ENCODE assay signal across 7 mouse cellular contexts in the genomic region with DNA sequence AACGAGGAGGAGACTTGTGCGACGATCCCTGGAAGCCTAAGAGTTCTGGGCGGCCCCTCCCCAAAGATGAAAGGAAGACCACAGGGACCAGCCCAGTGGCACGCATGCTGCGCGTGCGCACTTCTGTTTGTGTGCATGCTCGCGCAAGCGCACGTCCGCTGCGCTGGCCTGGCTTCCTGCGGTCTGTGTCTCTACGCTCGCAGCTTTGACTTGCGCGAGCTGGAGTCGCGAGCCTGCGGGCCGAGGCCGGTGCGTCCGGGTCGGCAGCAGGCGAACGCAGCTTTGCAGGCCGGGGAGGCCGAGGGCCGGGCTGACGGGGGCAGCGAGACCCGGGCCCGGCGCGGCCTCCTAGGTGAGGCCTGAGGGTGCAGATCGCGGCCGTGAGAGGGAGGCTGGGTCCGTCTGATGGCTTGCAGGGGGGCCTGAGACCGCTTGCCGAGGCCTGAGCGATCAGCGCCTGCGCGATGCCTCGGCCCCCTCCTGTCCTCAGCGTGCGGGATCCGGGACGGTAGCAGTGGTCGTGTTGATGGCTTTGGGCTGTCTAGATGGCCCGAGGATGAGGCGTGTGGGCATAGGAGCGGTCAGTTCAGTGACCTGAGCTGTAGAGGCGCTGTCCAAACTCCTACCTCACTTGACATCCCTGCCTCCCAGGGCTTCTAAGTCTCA. TPM values are rescaled to one million over a fixed set of nuclear protein-coding genes. Genes with fewer than 3 reads are reported as not detected.
DNase-seq lines count a peak whose midpoint lies in the region; ATAC-seq and TF ChIP-seq lines count a peak whose summit lies in the region.

A gene (plus strand): TSS at position 136 of the 666 bp plus-strand sequence.

- no peaks in the 10 kb centered on the region for H3K27me3 ChIP-seq in embryonic facial prominence, embryonic 10.5 days (replicated peaks; ENCODE audit: low read depth, poor library complexity, severe bottlenecking)
- H3K27me3 ChIP-seq in intestine, postnatal 0 days (replicated peaks; ENCODE audit: control insufficient read depth, insufficient read depth, low read length) = no peaks in the 10 kb centered on the region
- H3K27me3 ChIP-seq in midbrain, embryonic 12.5 days = no peaks in the 10 kb centered on the region; the same call in 1 of the 2 replicates
- no peaks in the 10 kb centered on the region for H3K27me3 ChIP-seq in small intestine, adult 2 months (ENCODE audit: control insufficient read depth, insufficient read depth, low read length)

- H3K27ac ChIP-seq in embryonic facial prominence, embryonic 10.5 days (replicated peaks) = peak within 1 kb of the TSS; percentile 96
- peak within 1 kb of the TSS; percentile 80 for H3K27ac ChIP-seq in intestine, postnatal 0 days (ENCODE audit: low read depth, low read length)
- H3K27ac ChIP-seq in midbrain, embryonic 12.5 days (replicated peaks) = peak within 1 kb of the TSS; percentile 96
- peak within 1 kb of the TSS; percentile 34; the same call in 1 of the 2 replicates for H3K27ac ChIP-seq in small intestine, adult 2 months (ENCODE audit: insufficient read depth, low read depth, low read length)

- peak within 1 kb of the TSS; percentile 89 for H3K4me3 ChIP-seq in embryonic facial prominence, embryonic 10.5 days
- H3K4me3 ChIP-seq in intestine, postnatal 0 days (ENCODE audit: low read depth, low read length) = peak within 1 kb of the TSS; percentile 74
- peak within 1 kb of the TSS; percentile 69 for H3K4me3 ChIP-seq in midbrain, embryonic 12.5 days
- H3K4me3 ChIP-seq in small intestine, adult 2 months (ENCODE audit: low read depth, low read length) = peak within 1 kb of the TSS; percentile 72

- H3K36me3 ChIP-seq in embryonic facial prominence, embryonic 10.5 days (replicated peaks) = peaks cover 34% of the 10 kb centered on the region
- peaks cover 20% of the 10 kb centered on the region for H3K36me3 ChIP-seq in intestine, postnatal 0 days (ENCODE audit: control insufficient read depth, insufficient read depth)
- peaks cover 11% of the 10 kb centered on the region for H3K36me3 ChIP-seq in midbrain, embryonic 12.5 days
- peaks cover 3% of the 10 kb centered on the region; the same call in 1 of the 2 replicates for H3K36me3 ChIP-seq in small intestine, adult 2 months (ENCODE audit: control insufficient read depth, insufficient read depth, low read length)

- TF ChIP-seq CTCF in intestine, postnatal 0 days (IDR thresholded peaks at IDR 0.05; ENCODE audit: low read depth) = peak; percentile 59
- no peak for TF ChIP-seq CTCF in small intestine, adult 2 months (IDR thresholded peaks at IDR 0.05; ENCODE audit: extremely low read depth, insufficient read length, insufficient replicate concordance, low read depth, low read length)

- peak; percentile 93 for DNase-seq in adrenal gland, postnatal 10 days
- DNase-seq in embryonic facial prominence, embryonic 10.5 days (ENCODE audit: low spot score) = peak; percentile 97
- DNase-seq in gonadal fat pad, adult 2 months (ENCODE audit: low read depth) = peak; percentile 52
- DNase-seq in left cerebral cortex, postnatal 4 days = peak; percentile 96

- under 1% methylated on average over 58 of the region's 58 CpGs for WGBS in embryonic facial prominence, embryonic 10.5 days
- 0% methylated on average over 58 of the region's 58 CpGs for WGBS in intestine, postnatal 0 days
- WGBS in midbrain, embryonic 12.5 days = under 1% methylated on average over 58 of the region's 58 CpGs
- under 1% methylated on average over 58 of the region's 58 CpGs for WGBS in small intestine, adult 2 months

- no peaks in the 10 kb centered on the region for H3K9me3 ChIP-seq in embryonic facial prominence, embryonic 10.5 days
- H3K9me3 ChIP-seq in intestine, postnatal 0 days (ENCODE audit: control insufficient read depth) = no peaks in the 10 kb centered on the region
- no peaks in the 10 kb centered on the region for H3K9me3 ChIP-seq in midbrain, embryonic 12.5 days

- ATAC-seq in intestine, postnatal 0 days = peak; percentile 93
- ATAC-seq in midbrain, embryonic 12.5 days (ENCODE audit: low FRiP score, low read depth) = peak; percentile 98

- H3K9ac ChIP-seq in intestine, postnatal 0 days (ENCODE audit: low read depth, low read length) = peak within 1 kb of the TSS; percentile 76
- H3K9ac ChIP-seq in midbrain, embryonic 12.5 days (replicated peaks) = peak within 1 kb of the TSS; percentile 89

- peaks cover 15% of the 10 kb centered on the region for H3K4me1 ChIP-seq in embryonic facial prominence, embryonic 10.5 days
- no peaks in the 10 kb centered on the region; the same call in 1 of the 2 replicates for H3K4me1 ChIP-seq in intestine, postnatal 0 days (replicated peaks; ENCODE audit: control insufficient read depth, insufficient read depth, low read length)
- H3K4me1 ChIP-seq in midbrain, embryonic 12.5 days = peaks cover 17% of the 10 kb centered on the region
- H3K4me1 ChIP-seq in small intestine, adult 2 months (ENCODE audit: control insufficient read depth, insufficient read depth, insufficient read length, low read length) = no peaks in the 10 kb centered on the region; the same call in 1 of the 2 replicates

- intact Hi-C loops in left cerebral cortex, postnatal 4 days (cut with DNase I) = loop anchor here (2.0 kb wide), 1 partner anchor 54 kb away; a partner anchor contains a TSS

- peak within 1 kb of the TSS; percentile 94 for H3K4me2 ChIP-seq in intestine, postnatal 0 days (replicated peaks; ENCODE audit: low read depth)
- peak within 1 kb of the TSS; percentile 89 for H3K4me2 ChIP-seq in midbrain, embryonic 12.5 days (replicated peaks)

- TF ChIP-seq POLR2A in small intestine, adult 2 months (IDR thresholded peaks at IDR 0.05; ENCODE audit: low read depth, low read length) = no peak; the same call in 1 of the 2 replicates

RNA-seq across cellular contexts. Expression of the gene that starts here (rescaled TPM):
- 10 to 100 TPM; 15.6 to 19.1 TPM for total RNA-seq in adrenal gland, postnatal 10 days (2021)
- 21.7 and 22.7 TPM in 2 replicates for polyA plus RNA-seq in embryonic facial prominence, embryonic 10.5 days (2016; fragmentation: Nextera tagmentation; extraction: Ambion mirVana)
- polyA plus RNA-seq in gonadal fat pad, adult 2 months (2012; rRNA removed) = 9.0 and 9.9 TPM in 2 replicates
- polyA plus RNA-seq in intestine, postnatal 0 days (2015; fragmentation: Nextera tagmentation; extraction: Ambion mirVana) = 2.1 and 2.7 TPM in 2 replicates
- 10 to 100 TPM; 24.9 to 29.5 TPM for total RNA-seq in left cerebral cortex, postnatal 4 days (2021)
- 28.2 and 29.0 TPM in 2 replicates for polyA plus RNA-seq in midbrain, embryonic 12.5 days (2016; fragmentation: Nextera tagmentation; extraction: Ambion mirVana)
- polyA plus RNA-seq in small intestine, adult 2 months (2012; rRNA removed) = 2.4 and 2.6 TPM in 2 replicates

Comparison
In these comparisons a context has a peak if more than half of its experiments do, and no peak if none do; other contexts are left out.
1. Peak in every context shown above with its lines: DNase-seq, ATAC-seq, H3K4me3 ChIP-seq and H3K27ac ChIP-seq.
2. H3K27ac ChIP-seq: peak in every context shown above with its lines; median percentile 96 in embryonic facial prominence, embryonic 10.5 days; 96 in midbrain, embryonic 12.5 days; 80 in intestine, postnatal 0 days; 34 in small intestine, adult 2 months.